In the genomic region with DNA sequence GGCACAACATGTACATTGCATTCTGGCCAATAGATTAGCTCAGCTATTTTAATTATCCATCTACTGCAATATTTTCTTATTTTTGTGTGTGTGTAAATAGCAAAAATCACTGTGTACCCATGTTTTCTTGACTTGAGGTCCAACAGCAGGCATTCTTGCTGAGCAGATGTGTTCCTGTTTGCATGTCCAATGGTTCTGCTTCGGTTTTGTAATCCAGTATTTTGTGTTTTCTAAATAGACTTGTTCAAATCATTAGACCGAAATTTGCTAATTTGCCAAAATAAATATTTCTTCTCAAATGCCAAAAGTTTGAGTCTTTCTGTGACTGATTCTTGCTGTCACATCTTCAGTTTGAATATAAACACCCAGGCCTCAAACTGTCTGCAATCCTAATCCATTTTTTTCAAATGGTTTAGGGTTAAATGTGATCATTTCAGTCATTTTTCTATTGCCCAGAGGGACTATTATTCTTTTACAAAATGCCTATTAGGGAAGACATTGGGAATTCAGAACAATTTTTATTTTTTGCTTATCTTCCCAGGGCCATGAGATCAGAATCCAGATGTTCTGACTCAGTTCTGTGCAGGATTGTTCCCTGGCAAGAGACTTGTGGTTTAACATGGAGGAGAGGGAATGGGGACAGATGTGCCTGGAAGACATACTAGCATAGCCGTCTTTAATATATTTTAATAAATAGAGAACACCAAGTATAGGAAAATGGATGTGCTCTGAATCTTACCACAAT, we compare ENCODE assay signal across 16 mouse cellular contexts.
DNase-seq lines count a peak whose midpoint lies in the region; ATAC-seq and TF ChIP-seq lines count a peak whose summit lies in the region.
"Had no signal": no experiment of that assay in that cellular context is flagged by ENCODE, and none has a peak within 500 bp of the region (broad histone marks: within the 10 kb centered on the region; RNA-seq: fewer than 3 reads in every experiment).

No protein-coding gene starts in this region.

- no peaks in the 10 kb centered on the region for H3K36me3 ChIP-seq in heart, adult 2 months (ENCODE audit: control insufficient read depth, insufficient read depth, low read length)
- no peaks in the 10 kb centered on the region for H3K36me3 ChIP-seq in heart, embryonic 11.5 days (ENCODE audit: control insufficient read depth, insufficient read depth, low read length)
- H3K36me3 ChIP-seq in kidney, embryonic 14.5 days (ENCODE audit: control insufficient read depth, insufficient read depth, low read length), result no peaks in the 10 kb centered on the region
- H3K36me3 ChIP-seq in hindbrain, embryonic 13.5 days, result no peaks in the 10 kb centered on the region
- H3K36me3 ChIP-seq: liver, embryonic 13.5 days had no signal

- ATAC-seq in heart, embryonic 11.5 days (replicated peaks; ENCODE audit: insufficient number of reproducible peaks, low FRiP score, low TSS enrichment), result no peak
- ATAC-seq in kidney, embryonic 14.5 days (ENCODE audit: low FRiP score, low TSS enrichment), result no peak
- no peak for ATAC-seq in hindbrain, embryonic 13.5 days (ENCODE audit: low FRiP score)
- ATAC-seq: forebrain, embryonic 14.5 days; hindbrain, postnatal 0 days had no signal

- H3K27me3 ChIP-seq in heart, adult 2 months (ENCODE audit: control insufficient read depth, insufficient read depth, low read length), result no peaks in the 10 kb centered on the region
- no peaks in the 10 kb centered on the region for H3K27me3 ChIP-seq in heart, embryonic 11.5 days (ENCODE audit: control insufficient read depth, insufficient read depth, low read length)
- H3K27me3 ChIP-seq in kidney, embryonic 14.5 days (ENCODE audit: control insufficient read depth, insufficient read depth, low read length), result no peaks in the 10 kb centered on the region
- no peaks in the 10 kb centered on the region for H3K27me3 ChIP-seq in hindbrain, embryonic 13.5 days
- H3K27me3 ChIP-seq: liver, embryonic 13.5 days had no signal

- H3K27ac ChIP-seq in heart, adult 2 months, result peak overlapping the region; percentile 42
- no peak overlapping the region for H3K27ac ChIP-seq in heart, embryonic 11.5 days (ENCODE audit: low read depth, low read length)
- no peak overlapping the region for H3K27ac ChIP-seq in kidney, embryonic 14.5 days (ENCODE audit: low read depth, low read length)
- no peak overlapping the region for H3K27ac ChIP-seq in hindbrain, embryonic 13.5 days
- H3K27ac ChIP-seq: hindbrain, postnatal 0 days; liver, embryonic 13.5 days had no signal

- no peaks in the 10 kb centered on the region for H3K9me3 ChIP-seq in heart, embryonic 11.5 days (replicated peaks; ENCODE audit: control insufficient read depth, low read length)
- H3K9me3 ChIP-seq in kidney, embryonic 14.5 days (ENCODE audit: control insufficient read depth, low read length), result no peaks in the 10 kb centered on the region
- H3K9me3 ChIP-seq in hindbrain, embryonic 13.5 days, result no peaks in the 10 kb centered on the region
- H3K9me3 ChIP-seq: liver, embryonic 13.5 days had no signal

- H3K9ac ChIP-seq in heart, adult 2 months (ENCODE audit: low read depth, low read length), result no peak overlapping the region
- no peak overlapping the region for H3K9ac ChIP-seq in heart, embryonic 11.5 days (ENCODE audit: low read depth, low read length)
- no peak overlapping the region for H3K9ac ChIP-seq in kidney, embryonic 14.5 days (ENCODE audit: low read depth, low read length)
- H3K9ac ChIP-seq in hindbrain, embryonic 13.5 days, result no peak overlapping the region
- H3K9ac ChIP-seq: liver, embryonic 13.5 days had no signal

- no peak for TF ChIP-seq CTCF in heart, adult 2 months (IDR thresholded peaks at IDR 0.05)

- no peak for TF ChIP-seq POLR2A in heart, adult 2 months (IDR thresholded peaks at IDR 0.05; ENCODE audit: insufficient read depth, low read depth, low read length)

- 77% methylated on average over 3 of the region's 3 CpGs for WGBS in heart, adult 2 months
- 79% methylated on average over 3 of the region's 3 CpGs for WGBS in heart, embryonic 11.5 days (ENCODE audit: insufficient replicate concordance)
- 71% methylated on average over 3 of the region's 3 CpGs for WGBS in kidney, embryonic 14.5 days
- 87% methylated on average over 3 of the region's 3 CpGs for WGBS in hindbrain, embryonic 13.5 days

- no peak overlapping the region for H3K4me3 ChIP-seq in heart, adult 2 months
- no peak overlapping the region for H3K4me3 ChIP-seq in heart, embryonic 11.5 days (ENCODE audit: low read depth, low read length)
- H3K4me3 ChIP-seq in kidney, embryonic 14.5 days (ENCODE audit: low read length), result no peak overlapping the region
- H3K4me3 ChIP-seq in hindbrain, embryonic 13.5 days, result no peak overlapping the region
- H3K4me3 ChIP-seq: liver, embryonic 13.5 days had no signal

- peak in 1 of 2 experiments; percentile 24 for DNase-seq in heart, adult 2 months
- DNase-seq in kidney, postnatal 14 days, result peak; percentile 38
- DNase-seq in urinary bladder, postnatal 14 days (ENCODE audit: low spot score), result peak; percentile 4
- no peak for DNase-seq in urinary bladder, postnatal 10 days (ENCODE audit: low spot score)
- DNase-seq: adrenal gland, postnatal 25 days; cerebellum, adult 9-10 months; layer of hippocampus, postnatal 36 days; liver, embryonic 13.5 days; midbrain, embryonic 14.5 days; right cerebral cortex, adult 18-20 months; thymus, postnatal 4 days had no signal

- TF ChIP-seq EP300 in heart, adult 2 months (IDR thresholded peaks at IDR 0.05; ENCODE audit: insufficient read depth, low read depth, low read length), result no peak

- no peaks in the 10 kb centered on the region for H3K79me2 ChIP-seq in heart, adult 2 months (replicated peaks; ENCODE audit: control insufficient read depth, insufficient read depth, low read length)

- no peak overlapping the region for H3K4me2 ChIP-seq in heart, embryonic 11.5 days
- H3K4me2 ChIP-seq in kidney, embryonic 14.5 days (replicated peaks; ENCODE audit: low read depth, low read length), result no peak overlapping the region
- no peak overlapping the region for H3K4me2 ChIP-seq in hindbrain, embryonic 13.5 days
- H3K4me2 ChIP-seq: liver, embryonic 13.5 days had no signal

- intact Hi-C loops in heart, adult 2 months (cut with DNase I), result no loop called here

- H3K4me1 ChIP-seq in heart, adult 2 months (ENCODE audit: control insufficient read depth, insufficient read depth, low read length), result no peaks in the 10 kb centered on the region
- H3K4me1 ChIP-seq in heart, embryonic 11.5 days (ENCODE audit: control insufficient read depth, insufficient read depth, low read length), result no peaks in the 10 kb centered on the region
- H3K4me1 ChIP-seq in kidney, embryonic 14.5 days (ENCODE audit: control insufficient read depth, insufficient read depth, low read length), result 0 out of 2 replicates have a peak, but pooled peaks cover 5% of the 10 kb centered on the region
- no peaks in the 10 kb centered on the region for H3K4me1 ChIP-seq in hindbrain, embryonic 13.5 days (replicated peaks)
- H3K4me1 ChIP-seq: liver, embryonic 13.5 days had no signal
